15 mouse cellular contexts compared by ENCODE assay signal in the genomic region with DNA sequence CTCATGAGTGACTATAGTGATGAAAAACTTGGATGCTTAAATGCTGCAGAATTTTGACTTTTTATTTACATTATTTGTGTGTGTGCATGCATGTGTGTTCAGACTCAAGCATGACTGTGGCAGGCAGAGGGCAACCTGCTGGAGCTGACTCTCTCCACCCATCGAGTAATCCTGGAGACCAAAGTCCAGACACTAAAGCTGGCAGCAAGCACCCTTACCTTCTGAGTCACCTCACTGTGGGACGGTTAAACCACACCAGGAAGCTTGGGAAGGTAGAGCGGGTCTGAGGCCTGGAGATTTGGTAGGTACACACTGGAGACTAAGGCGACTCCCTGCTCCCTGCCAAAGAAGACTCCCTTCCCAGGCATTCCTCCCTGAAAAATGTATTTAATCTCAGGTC. TPM values are rescaled to one million over a fixed set of nuclear protein-coding genes. Genes with fewer than 3 reads are reported as not detected.
DNase-seq lines count a peak whose midpoint lies in the region; ATAC-seq and TF ChIP-seq lines count a peak whose summit lies in the region.
"Had no signal": no experiment of that assay in that cellular context is flagged by ENCODE, and none has a peak within 500 bp of the region (broad histone marks: within the 10 kb centered on the region; RNA-seq: fewer than 3 reads in every experiment).

No protein-coding gene starts in this region.

- H3K36me3 ChIP-seq in liver, postnatal 0 days (replicated peaks; ENCODE audit: insufficient read depth, low read length): no peaks in the 10 kb centered on the region
- H3K36me3 ChIP-seq in liver, embryonic 12.5 days: 0 out of 2 replicates have a peak, but pooled peaks cover 17% of the 10 kb centered on the region
- H3K36me3 ChIP-seq in intestine, embryonic 14.5 days (ENCODE audit: control insufficient read depth, insufficient read depth, low read length): no peaks in the 10 kb centered on the region; the same call in 1 of the 2 replicates
- no peaks in the 10 kb centered on the region for H3K36me3 ChIP-seq in stomach, embryonic 16.5 days (ENCODE audit: control insufficient read depth, insufficient read depth, low read length)
- H3K36me3 ChIP-seq: liver, embryonic 13.5 days had no signal

- H3K27me3 ChIP-seq in liver, postnatal 0 days (ENCODE audit: insufficient read depth, low read length): no peaks in the 10 kb centered on the region
- H3K27me3 ChIP-seq in liver, embryonic 12.5 days (replicated peaks): no peaks in the 10 kb centered on the region
- no peaks in the 10 kb centered on the region for H3K27me3 ChIP-seq in intestine, embryonic 14.5 days (replicated peaks; ENCODE audit: control insufficient read depth, insufficient read depth, low read length)
- no peaks in the 10 kb centered on the region for H3K27me3 ChIP-seq in stomach, embryonic 16.5 days (ENCODE audit: control insufficient read depth, insufficient read depth, low read length)
- H3K27me3 ChIP-seq: liver, embryonic 13.5 days; midbrain, embryonic 13.5 days had no signal

- 0 out of 2 replicates have a peak, but pooled peaks cover 2% of the 10 kb centered on the region for H3K4me1 ChIP-seq in liver, postnatal 0 days (ENCODE audit: insufficient read depth)
- H3K4me1 ChIP-seq in liver, embryonic 12.5 days: 0 out of 2 replicates have a peak, but pooled peaks cover 3% of the 10 kb centered on the region
- H3K4me1 ChIP-seq in intestine, embryonic 14.5 days (replicated peaks; ENCODE audit: control insufficient read depth, insufficient read depth, low read length): no peaks in the 10 kb centered on the region
- no peaks in the 10 kb centered on the region for H3K4me1 ChIP-seq in stomach, embryonic 16.5 days (ENCODE audit: control insufficient read depth, insufficient read depth, low read length)
- H3K4me1 ChIP-seq: liver, embryonic 13.5 days; midbrain, embryonic 13.5 days had no signal

- no peak for TF ChIP-seq EP300 in liver, postnatal 0 days (IDR thresholded peaks at IDR 0.05; ENCODE audit: low read depth)

- H3K4me2 ChIP-seq in liver, postnatal 0 days (ENCODE audit: low read depth, low read length): no peak overlapping the region
- H3K4me2 ChIP-seq in liver, embryonic 12.5 days: no peak overlapping the region
- no peak overlapping the region for H3K4me2 ChIP-seq in intestine, embryonic 14.5 days (ENCODE audit: low read length)
- no peak overlapping the region for H3K4me2 ChIP-seq in stomach, embryonic 16.5 days (ENCODE audit: low read depth, low read length)
- H3K4me2 ChIP-seq: liver, embryonic 13.5 days; midbrain, embryonic 13.5 days had no signal

- H3K27ac ChIP-seq in liver, postnatal 0 days (ENCODE audit: low read depth): no peak overlapping the region
- no peak overlapping the region for H3K27ac ChIP-seq in liver, embryonic 12.5 days
- H3K27ac ChIP-seq in intestine, embryonic 14.5 days (ENCODE audit: low read depth): no peak overlapping the region
- peak overlapping the region; percentile 50; the same call in 1 of the 2 replicates for H3K27ac ChIP-seq in stomach, embryonic 16.5 days (ENCODE audit: low read length)
- H3K27ac ChIP-seq: liver, embryonic 13.5 days; midbrain, embryonic 13.5 days had no signal

- H3K9ac ChIP-seq in liver, postnatal 0 days (replicated peaks): no peak overlapping the region
- H3K9ac ChIP-seq in liver, embryonic 12.5 days: no peak overlapping the region
- H3K9ac ChIP-seq in intestine, embryonic 14.5 days (ENCODE audit: low read length): no peak overlapping the region
- no peak overlapping the region for H3K9ac ChIP-seq in stomach, embryonic 16.5 days (ENCODE audit: low read length)
- H3K9ac ChIP-seq: forebrain, postnatal 0 days; liver, embryonic 13.5 days; midbrain, embryonic 13.5 days had no signal

- DNase-seq in liver, postnatal 0 days: no peak
- DNase-seq in intestine, embryonic 14.5 days (ENCODE audit: low spot score): peak; percentile 52
- DNase-seq in kidney, postnatal 10 days: peak; percentile 15
- no peak for DNase-seq in ovary, postnatal 36 days (ENCODE audit: low spot score)
- no peak for DNase-seq in layer of hippocampus, adult 11-12 months (ENCODE audit: low spot score)
- DNase-seq in layer of hippocampus, postnatal 36 days: no peak
- DNase-seq: adrenal gland, postnatal 10 days; cerebellum, adult 18-20 months; forebrain, postnatal 0 days; liver, embryonic 13.5 days; right cerebral cortex, adult 18-20 months; thymus, postnatal 14 days had no signal

- ATAC-seq in liver, postnatal 0 days: peak; percentile 70
- ATAC-seq in liver, embryonic 12.5 days: no peak
- peak; percentile 90 for ATAC-seq in intestine, embryonic 14.5 days (replicated peaks; ENCODE audit: low FRiP score, low TSS enrichment, low read depth)
- ATAC-seq in stomach, embryonic 16.5 days (ENCODE audit: insufficient read depth, low FRiP score): peak; percentile 93
- ATAC-seq: forebrain, postnatal 0 days; midbrain, embryonic 13.5 days had no signal

- TF ChIP-seq CTCF in liver, postnatal 0 days (IDR thresholded peaks at IDR 0.05; ENCODE audit: low read depth): 0 out of 2 replicates have a peak, but pooled peaks have one; percentile 12

- no peak overlapping the region for H3K4me3 ChIP-seq in liver, postnatal 0 days (ENCODE audit: low read depth, low read length)
- no peak overlapping the region for H3K4me3 ChIP-seq in liver, embryonic 12.5 days
- H3K4me3 ChIP-seq in intestine, embryonic 14.5 days (ENCODE audit: low read depth, low read length): no peak overlapping the region
- H3K4me3 ChIP-seq in stomach, embryonic 16.5 days (replicated peaks; ENCODE audit: low read length): no peak overlapping the region
- H3K4me3 ChIP-seq: liver, embryonic 13.5 days; midbrain, embryonic 13.5 days had no signal

- H3K9me3 ChIP-seq in liver, postnatal 0 days (ENCODE audit: low read length): no peaks in the 10 kb centered on the region
- H3K9me3 ChIP-seq in liver, embryonic 12.5 days (replicated peaks): no peaks in the 10 kb centered on the region
- no peaks in the 10 kb centered on the region for H3K9me3 ChIP-seq in intestine, embryonic 14.5 days (ENCODE audit: control insufficient read depth, low read length)
- no peaks in the 10 kb centered on the region for H3K9me3 ChIP-seq in stomach, embryonic 16.5 days (replicated peaks; ENCODE audit: control insufficient read depth, low read length)
- H3K9me3 ChIP-seq: liver, embryonic 13.5 days; midbrain, embryonic 13.5 days had no signal

- WGBS in liver, postnatal 0 days (ENCODE audit: insufficient replicate concordance): 66% methylated on average over 4 of the region's 4 CpGs
- WGBS in liver, embryonic 12.5 days (ENCODE audit: insufficient replicate concordance): 70% methylated on average over 4 of the region's 4 CpGs
- 80% methylated on average over 4 of the region's 4 CpGs for WGBS in intestine, embryonic 14.5 days
- WGBS in stomach, embryonic 16.5 days: 73% methylated on average over 4 of the region's 4 CpGs

RNA-seq across cellular contexts. Expression of gene Rap1gds1, which starts 38.0 kb away (rescaled TPM):
- polyA plus RNA-seq in liver, postnatal 0 days (2015; fragmentation: Nextera tagmentation; extraction: Ambion mirVana): 8.3 and 9.9 TPM in 2 replicates
- polyA plus RNA-seq in liver, embryonic 12.5 days (2016; fragmentation: Nextera tagmentation; extraction: Ambion mirVana): 31.1 and 31.4 TPM in 2 replicates
- 61.4 and 66.6 TPM in 2 replicates for polyA plus RNA-seq in intestine, embryonic 14.5 days (2014; fragmentation: Nextera tagmentation; extraction: Ambion mirVana)
- polyA plus RNA-seq in stomach, embryonic 16.5 days (2015; fragmentation: Nextera tagmentation; extraction: Ambion mirVana): 50.3 and 51.0 TPM in 2 replicates
- 100 to 1,000 TPM; 211 to 222 TPM for total RNA-seq in layer of hippocampus, postnatal 36 days (2021)

Comparison
In these comparisons a context has a peak if more than half of its experiments do, and no peak if none do; other contexts are left out.
1. DNase-seq: peak in intestine, embryonic 14.5 days (single experiment) and kidney, postnatal 10 days (single experiment); none in liver, postnatal 0 days (single experiment), ovary, postnatal 36 days (single experiment), layer of hippocampus, adult 11-12 months (single experiment) and layer of hippocampus, postnatal 36 days (0 of 2).